ENCODE assay signal across 21 mouse cellular contexts in genomic region chr10:32984727-32985587, GRCm38 (mm10).
DNase-seq lines count a peak whose midpoint lies in the region; ATAC-seq and TF ChIP-seq lines count a peak whose summit lies in the region.
"Had no signal": no experiment of that assay in that cellular context is flagged by ENCODE, and none has a peak within 500 bp of the region (broad histone marks: within the 10 kb centered on the region; RNA-seq: fewer than 3 reads in every experiment).

No protein-coding gene starts in this region.

- no peaks in the 10 kb centered on the region for H3K36me3 ChIP-seq in heart, embryonic 13.5 days
- H3K36me3 ChIP-seq in heart, embryonic 11.5 days (ENCODE audit: control insufficient read depth, insufficient read depth, low read length) = no peaks in the 10 kb centered on the region
- no peaks in the 10 kb centered on the region for H3K36me3 ChIP-seq in C2C12 (ENCODE audit: control insufficient read depth, insufficient read depth)
- no peaks in the 10 kb centered on the region for H3K36me3 ChIP-seq in stomach, embryonic 14.5 days (ENCODE audit: control insufficient read depth, insufficient read depth, low read length)
- H3K36me3 ChIP-seq: forebrain, embryonic 10.5 days; limb, embryonic 12.5 days had no signal

- no peak for TF ChIP-seq CTCF in C2C12 (IDR thresholded peaks at IDR 0.05; ENCODE audit: control insufficient read depth, insufficient read depth, insufficient read length)

- H3K4me2 ChIP-seq in heart, embryonic 13.5 days = no peak overlapping the region
- H3K4me2 ChIP-seq in heart, embryonic 11.5 days = no peak overlapping the region
- no peak overlapping the region for H3K4me2 ChIP-seq in stomach, embryonic 14.5 days (replicated peaks; ENCODE audit: low read depth, low read length)
- H3K4me2 ChIP-seq: limb, embryonic 12.5 days had no signal

- H3K9ac ChIP-seq in heart, embryonic 13.5 days = no peak overlapping the region
- H3K9ac ChIP-seq in heart, embryonic 11.5 days (ENCODE audit: low read depth, low read length) = no peak overlapping the region
- H3K9ac ChIP-seq in stomach, embryonic 14.5 days (replicated peaks; ENCODE audit: low read depth, low read length) = no peak overlapping the region
- H3K9ac ChIP-seq: forebrain, postnatal 0 days; limb, embryonic 12.5 days; liver, embryonic 14.5 days had no signal

- H3K79me2 ChIP-seq in C2C12 (ENCODE audit: control insufficient read depth, insufficient read depth) = no peaks in the 10 kb centered on the region

- ATAC-seq in heart, embryonic 13.5 days (ENCODE audit: extremely low read depth, insufficient number of reproducible peaks, low FRiP score, low TSS enrichment) = no peak
- no peak for ATAC-seq in heart, embryonic 11.5 days (replicated peaks; ENCODE audit: insufficient number of reproducible peaks, low FRiP score, low TSS enrichment)
- ATAC-seq in stomach, embryonic 14.5 days (ENCODE audit: insufficient number of reproducible peaks, insufficient read depth, low FRiP score, low read depth) = peak; percentile 84
- ATAC-seq in megakaryocyte-erythroid progenitor cell, adult 5-6 weeks (replicated peaks; ENCODE audit: low FRiP score, low TSS enrichment, poor library complexity, severe bottlenecking) = no peak
- ATAC-seq: forebrain, postnatal 0 days; lung, postnatal 0 days had no signal

- peak; percentile 76 for DNase-seq in urinary bladder, postnatal 14 days (ENCODE audit: low spot score)
- DNase-seq in thymus, postnatal 14 days = no peak
- no peak for DNase-seq in layer of hippocampus, postnatal 36 days
- DNase-seq: adrenal gland, adult 2 months; cerebellum, adult 2 months; cerebellum, postnatal 36 days; forebrain, postnatal 0 days; heart, adult 11 months; kidney, adult 9 months; kidney, postnatal 36 days; thymus, postnatal 4 days had no signal

- no peak overlapping the region for H3ac ChIP-seq in C2C12 (ENCODE audit: control insufficient read depth, insufficient read length, low read depth)

- 0 out of 2 replicates have a peak overlapping the region, but pooled peaks have one; percentile 39 for H3K27ac ChIP-seq in heart, embryonic 13.5 days (replicated peaks)
- no peak overlapping the region for H3K27ac ChIP-seq in heart, embryonic 11.5 days (ENCODE audit: low read depth, low read length)
- H3K27ac ChIP-seq in stomach, embryonic 14.5 days (ENCODE audit: low read length) = no peak overlapping the region; the same call in 1 of the 2 replicates
- H3K27ac ChIP-seq: forebrain, embryonic 10.5 days; limb, embryonic 12.5 days; liver, embryonic 14.5 days had no signal

- H3K79me3 ChIP-seq in C2C12 (ENCODE audit: low read depth) = no peaks in the 10 kb centered on the region

- H3K4me3 ChIP-seq in heart, embryonic 13.5 days = no peak overlapping the region
- H3K4me3 ChIP-seq in heart, embryonic 11.5 days (ENCODE audit: low read depth, low read length) = no peak overlapping the region
- no peak overlapping the region for H3K4me3 ChIP-seq in C2C12 (ENCODE audit: insufficient read depth, poor library complexity, severe bottlenecking)
- H3K4me3 ChIP-seq in stomach, embryonic 14.5 days (ENCODE audit: low read depth, low read length) = no peak overlapping the region
- H3K4me3 ChIP-seq: forebrain, embryonic 10.5 days; limb, embryonic 12.5 days; megakaryocyte, embryonic 14.5 days had no signal

- H3K4me1 ChIP-seq in heart, embryonic 13.5 days = peaks cover 4% of the 10 kb centered on the region; the same call in 1 of the 2 replicates
- H3K4me1 ChIP-seq in heart, embryonic 11.5 days (ENCODE audit: control insufficient read depth, insufficient read depth, low read length) = no peaks in the 10 kb centered on the region
- H3K4me1 ChIP-seq in stomach, embryonic 14.5 days (ENCODE audit: control insufficient read depth, insufficient read depth, low read length) = no peaks in the 10 kb centered on the region
- H3K4me1 ChIP-seq: forebrain, embryonic 10.5 days; limb, embryonic 12.5 days; megakaryocyte, embryonic 14.5 days had no signal

- no peaks in the 10 kb centered on the region for H3K27me3 ChIP-seq in heart, embryonic 13.5 days (replicated peaks)
- H3K27me3 ChIP-seq in heart, embryonic 11.5 days (ENCODE audit: control insufficient read depth, insufficient read depth, low read length) = no peaks in the 10 kb centered on the region
- H3K27me3 ChIP-seq in C2C12 (ENCODE audit: control insufficient read depth, insufficient read depth, insufficient read length) = no peaks in the 10 kb centered on the region
- no peaks in the 10 kb centered on the region for H3K27me3 ChIP-seq in stomach, embryonic 14.5 days (ENCODE audit: control insufficient read depth, insufficient read depth, low read length)
- H3K27me3 ChIP-seq: limb, embryonic 12.5 days; megakaryocyte, embryonic 14.5 days had no signal

- no peaks in the 10 kb centered on the region for H3K9me3 ChIP-seq in heart, embryonic 13.5 days
- no peaks in the 10 kb centered on the region for H3K9me3 ChIP-seq in heart, embryonic 11.5 days (replicated peaks; ENCODE audit: control insufficient read depth, low read length)
- no peaks in the 10 kb centered on the region for H3K9me3 ChIP-seq in stomach, embryonic 14.5 days (ENCODE audit: control insufficient read depth, low read depth, low read length)
- H3K9me3 ChIP-seq: forebrain, embryonic 10.5 days; limb, embryonic 12.5 days; megakaryocyte, embryonic 14.5 days had no signal

- WGBS in heart, embryonic 13.5 days = 42% methylated on average over 11 of the region's 11 CpGs
- 50% methylated on average over 11 of the region's 11 CpGs for WGBS in heart, embryonic 11.5 days (ENCODE audit: insufficient replicate concordance)
- 55% methylated on average over 11 of the region's 11 CpGs for WGBS in stomach, embryonic 14.5 days

TF ChIP-seq in C2C12, 6 proteins besides CTCF, POLR2A, EP300 and RAD21:
- TF ChIP-seq MYOD1 (IDR thresholded peaks at IDR 0.05; ENCODE audit: control insufficient read depth, insufficient read length, low read depth) (peak; percentile 51), MAX (IDR thresholded peaks at IDR 0.05) (no peak)
